Mouse (Mus musculus) lung, postnatal 25 days (tissue): ENCODE results near the gene Pdzrn4.

Experiments used
- DNase-seq: peaks from one replicate; pipeline ENCODE4 v3.0.0; 2022; ENCODE audit warnings: low spot score

Gene Pdzrn4

GRCm38 (mm10) chr15:92500276-92500838 is 103.7 kb downstream of the Pdzrn4 start:
- no peak for DNase-seq

- DNase-seq = no peak
These were observed 106.1 kb downstream of the Pdzrn4 start for GRCm38 (mm10) chr15:92502797-92503196.

- no peak for DNase-seq
These were observed 112.7 kb downstream of the Pdzrn4 start for GRCm38 (mm10) chr15:92509372-92509771.

GRCm38 (mm10) chr15:92515651-92516050 is 119.0 kb downstream of the Pdzrn4 start:
- DNase-seq = no peak

GRCm38 (mm10) chr15:92520677-92521225 is 124.1 kb downstream of the Pdzrn4 start:
- DNase-seq = no peak

GRCm38 (mm10) chr15:92521686-92522085 is 125.0 kb downstream of the Pdzrn4 start:
- no peak for DNase-seq

- DNase-seq = no peak
These were observed 128.2 kb downstream of the Pdzrn4 start for GRCm38 (mm10) chr15:92524917-92525316.

GRCm38 (mm10) chr15:92525416-92525815 is 128.7 kb downstream of the Pdzrn4 start:
- no peak for DNase-seq

GRCm38 (mm10) chr15:92526731-92527130 is 130.1 kb downstream of the Pdzrn4 start:
- peak; percentile 9 for DNase-seq

GRCm38 (mm10) chr15:92543252-92543651 is 146.6 kb downstream of the Pdzrn4 start:
- DNase-seq = no peak

GRCm38 (mm10) chr15:92547294-92547911 is 150.7 kb downstream of the Pdzrn4 start:
- DNase-seq = no peak

- peak; percentile 12 for DNase-seq
These were observed 158.4 kb downstream of the Pdzrn4 start for GRCm38 (mm10) chr15:92555012-92555574.

- DNase-seq = no peak
These were observed 159.0 kb downstream of the Pdzrn4 start for GRCm38 (mm10) chr15:92555716-92556115.

GRCm38 (mm10) chr15:92558592-92558991 is 161.9 kb downstream of the Pdzrn4 start:
- no peak for DNase-seq

- no peak for DNase-seq
These were observed 165.5 kb downstream of the Pdzrn4 start for GRCm38 (mm10) chr15:92562149-92562548.

- peak; percentile 23 for DNase-seq
These were observed 166.9 kb downstream of the Pdzrn4 start for GRCm38 (mm10) chr15:92563576-92563975.

- no peak for DNase-seq
These were observed 174.0 kb downstream of the Pdzrn4 start for GRCm38 (mm10) chr15:92570526-92571243.

GRCm38 (mm10) chr15:92571244-92571539 is 174.5 kb downstream of the Pdzrn4 start:
- DNase-seq = no peak

- no peak for DNase-seq
These were observed 180.8 kb downstream of the Pdzrn4 start for GRCm38 (mm10) chr15:92577476-92577875.

GRCm38 (mm10) chr15:92580217-92580616 is 183.5 kb downstream of the Pdzrn4 start:
- no peak for DNase-seq

- no peak for DNase-seq
These were observed 184.2 kb downstream of the Pdzrn4 start for GRCm38 (mm10) chr15:92580742-92581383.

- no peak for DNase-seq
These were observed 187.9 kb downstream of the Pdzrn4 start for GRCm38 (mm10) chr15:92584357-92585138.
